Mouse (Mus musculus) adrenal gland, postnatal 14 days (tissue): Measurements from ENCODE around the gene Efna1. TPM values are rescaled to one million over a fixed set of nuclear protein-coding genes. Genes with fewer than 3 reads are reported as not detected.

ENCODE experiments used
- DNase-seq: peaks from one replicate; pipeline ENCODE4 v3.0.0; 2021; ENCODE audit warnings: mixed read lengths
- total RNA-seq: library from RNA; stranded (reverse); gene quantifications from 2 replicates; pipeline ENCODE4 v1.2.3, GENCODE M21; 2021

Efna1 gene
- total RNA-seq, 1 experiment from 2014 or later: 19.1 TPM

GRCm38 (mm10) chr3:89279153-89279890 lies 1.6 kb downstream of the Efna1 start:
- DNase-seq: peak; percentile 92

GRCm38 (mm10) chr3:89278643-89279042 lies 2.3 kb downstream of the Efna1 start:
- DNase-seq: no peak

GRCm38 (mm10) chr3:89278107-89278506 lies 2.8 kb downstream of the Efna1 start:
- peak; percentile 62 for DNase-seq

- DNase-seq: peak; percentile 21
Measured at GRCm38 (mm10) chr3:89277281-89278021, 3.5 kb downstream of the Efna1 start.

- DNase-seq: no peak
Measured at GRCm38 (mm10) chr3:89276061-89276460, 4.9 kb downstream of the Efna1 start.

- DNase-seq: peak; percentile 49
Measured at GRCm38 (mm10) chr3:89271760-89272159, 9.2 kb downstream of the Efna1 start.

- DNase-seq: peak; percentile 78
Measured at GRCm38 (mm10) chr3:89270891-89271290, 10.1 kb downstream of the Efna1 start.

- DNase-seq: peak; percentile 94
Measured at GRCm38 (mm10) chr3:89270051-89270755, 10.7 kb downstream of the Efna1 start, which contains the start of gene Slc50a1. TSS of gene Slc50a1 (minus strand) at chr3:89270570.

- no peak for DNase-seq
Measured at GRCm38 (mm10) chr3:89268916-89269315, 12.0 kb downstream of the Efna1 start.

- DNase-seq: peak; percentile 84
Measured at GRCm38 (mm10) chr3:89266439-89266893, 14.5 kb downstream of the Efna1 start.

- DNase-seq: no peak
Measured at GRCm38 (mm10) chr3:89262417-89262816, 18.5 kb downstream of the Efna1 start.

GRCm38 (mm10) chr3:89260211-89260610 lies 20.7 kb downstream of the Efna1 start:
- DNase-seq: no peak

- no peak for DNase-seq
Measured at GRCm38 (mm10) chr3:89259076-89259475, 21.9 kb downstream of the Efna1 start, which contains the start of gene Dpm3. TSS of gene Dpm3 (plus strand) at chr3:89259358.

- no peak for DNase-seq
Measured at GRCm38 (mm10) chr3:89256177-89256576, 24.8 kb downstream of the Efna1 start.

GRCm38 (mm10) chr3:89254994-89255393 lies 25.9 kb downstream of the Efna1 start:
- no peak for DNase-seq

GRCm38 (mm10) chr3:89251365-89251895 lies 29.5 kb downstream of the Efna1 start:
- peak; percentile 78 for DNase-seq

- DNase-seq: peak; percentile 75
Measured at GRCm38 (mm10) chr3:89250435-89251040, 30.4 kb downstream of the Efna1 start.

GRCm38 (mm10) chr3:89247466-89247865 lies 33.5 kb downstream of the Efna1 start:
- DNase-seq: no peak

- peak; percentile 95 for DNase-seq
Measured at GRCm38 (mm10) chr3:89246261-89247100, 34.5 kb downstream of the Efna1 start, which contains the start of gene Trim46. TSS of gene Trim46 (minus strand) at chr3:89246309.

GRCm38 (mm10) chr3:89245688-89246171 lies 35.2 kb downstream of the Efna1 start, which contains the start of gene Krtcap2:
TSS of gene Krtcap2 (plus strand) at chr3:89245966.
- DNase-seq: peak; percentile 43
